In genomic region chr2:6678231-6678630, GRCm38 (mm10) we compare ENCODE assay signal across 17 mouse cellular contexts.
"Had no signal": no experiment of that assay in that cellular context is flagged by ENCODE, and none has a peak within 500 bp of the region (broad histone marks: within the 10 kb centered on the region; RNA-seq: fewer than 3 reads in every experiment).

No protein-coding gene starts in this region.

- H3K36me3 ChIP-seq: midbrain, embryonic 10.5 days; midbrain, embryonic 13.5 days; neural tube, embryonic 13.5 days; neural tube, embryonic 15.5 days had no signal

- H3K9ac ChIP-seq: lung, embryonic 14.5 days; midbrain, embryonic 13.5 days; neural tube, embryonic 13.5 days; neural tube, embryonic 15.5 days had no signal

- H3K27me3 ChIP-seq: midbrain, embryonic 13.5 days; neural tube, embryonic 13.5 days; neural tube, embryonic 15.5 days had no signal

- H3K4me2 ChIP-seq: lung, embryonic 14.5 days; midbrain, embryonic 13.5 days; neural tube, embryonic 13.5 days; neural tube, embryonic 15.5 days had no signal

- ATAC-seq: midbrain, embryonic 13.5 days had no signal

- H3K4me1 ChIP-seq: midbrain, embryonic 10.5 days; neural tube, embryonic 13.5 days; neural tube, embryonic 15.5 days had no signal

- H3K27ac ChIP-seq: midbrain, embryonic 10.5 days; midbrain, embryonic 13.5 days; neural tube, embryonic 13.5 days; neural tube, embryonic 15.5 days had no signal

- H3K9me3 ChIP-seq: midbrain, embryonic 10.5 days; midbrain, embryonic 13.5 days; neural tube, embryonic 13.5 days; neural tube, embryonic 15.5 days had no signal

- DNase-seq: lung, adult 18-20 months; lung, embryonic 14.5 days; lung, postnatal 10 days; lung, postnatal 4 days; retina, postnatal 1 day; right cerebral cortex, adult 18-20 months; right cerebral cortex, postnatal 25 days; right cerebral cortex, postnatal 4 days; spleen, adult 18-20 months; thymus, adult 18-20 months; thymus, postnatal 14 days; thymus, postnatal 36 days had no signal

- H3K4me3 ChIP-seq: midbrain, embryonic 10.5 days; midbrain, embryonic 13.5 days; myocyte; neural tube, embryonic 13.5 days; neural tube, embryonic 15.5 days had no signal
